Mouse (Mus musculus) MEL (cell line): ENCODE measurements around the gene Gsg1l2. TPM values are rescaled to one million over a fixed set of nuclear protein-coding genes. Genes with fewer than 3 reads are reported as not detected.

ENCODE experiments used
- DNase-seq: peaks from one replicate; pipeline ENCODE4 v3.0.0; 2011; ENCODE audit warnings: low read depth, low spot score
- H3K27ac ChIP-seq: 2 replicates; pipeline ENCODE4 v1.5.1; 2012; ENCODE audit warnings: low read depth, mild to moderate bottlenecking, control low read depth, low read length, moderate library complexity; ENCODE audit not compliant: control insufficient read depth
- H3K27me3 ChIP-seq, 2 experiments: fragments of 150-350 bp in 1 of 2; sonication (generic) in 1 of 2; 2 replicates each; pipeline ENCODE4 v1.6.1; 2012; ENCODE audit warnings: low read length in 2 of 2, mild to moderate bottlenecking in 2 of 2, improper control_type of control experiment in 1 of 2, moderate library complexity in 1 of 2; ENCODE audit not compliant: insufficient read depth in 2 of 2, control insufficient read depth in 1 of 2
- H3K36me3 ChIP-seq, 2 experiments: 2 replicates each; pipeline ENCODE4 v1.6.1; 2012 to 2014; ENCODE audit warnings: low read length in 2 of 2, improper control_type of control experiment in 1 of 2, inconsistent platforms in 1 of 2, mild to moderate bottlenecking in 1 of 2; ENCODE audit not compliant: insufficient read depth in 2 of 2, control insufficient read depth in 1 of 2
- H3K4me1 ChIP-seq, 2 experiments: fragments of 150-350 bp in 1 of 2; sonication (generic) in 1 of 2; 2 replicates each; pipeline ENCODE4 v1.6.1; 2012; ENCODE audit warnings: low read length in 2 of 2, improper control_type of control experiment in 1 of 2, mild to moderate bottlenecking in 1 of 2; ENCODE audit not compliant: insufficient read depth in 2 of 2, control insufficient read depth in 1 of 2
- H3K4me3 ChIP-seq, 2 experiments: fragments of 150-350 bp in 1 of 2; sonication (generic) in 1 of 2; 2 replicates each; pipeline ENCODE4 v1.5.1; 2012; ENCODE audit warnings: low read depth in 2 of 2, low read length in 2 of 2, mild to moderate bottlenecking in 2 of 2, moderate library complexity in 2 of 2, control low read depth in 1 of 2, improper control_type of control experiment in 1 of 2; ENCODE audit not compliant: control insufficient read depth in 1 of 2, insufficient read depth in 1 of 2
- H3K79me2 ChIP-seq: 2 replicates; pipeline ENCODE4 v1.6.1; 2012; ENCODE audit warnings: mild to moderate bottlenecking, low read length, moderate library complexity; ENCODE audit not compliant: control insufficient read depth, poor library complexity, insufficient read depth
- H3K9ac ChIP-seq: 2 replicates; pipeline ENCODE4 v1.6.1; 2012; ENCODE audit warnings: low read depth, mild to moderate bottlenecking, control low read depth, low read length, moderate library complexity; ENCODE audit not compliant: control insufficient read depth, poor library complexity, severe bottlenecking
- H3K9me3 ChIP-seq: fragments of 150-350 bp; sonication (generic); replicated peaks from 2 replicates; pipeline ENCODE4 v1.6.1; 2012; ENCODE audit warnings: mild to moderate bottlenecking, low read length, improper control_type of control experiment, moderate library complexity; ENCODE audit not compliant: insufficient read depth
- POLR2AphosphoS5 ChIP-seq: IDR thresholded peaks from 2 replicates; pipeline ENCODE4 v1.6.1; 2012; ENCODE audit warnings: low read depth, borderline replicate concordance, mild to moderate bottlenecking, inconsistent platforms, low read length, moderate library complexity, mixed read lengths
- RCOR1 ChIP-seq: IDR thresholded peaks from 2 replicates; pipeline ENCODE4 v1.6.1; 2012; ENCODE audit warnings: low read depth, mild to moderate bottlenecking, inconsistent platforms, low read length, improper control_type of control experiment
- TCF12 ChIP-seq: IDR thresholded peaks from 2 replicates; pipeline ENCODE4 v1.6.1; 2014; ENCODE audit warnings: low read depth, mild to moderate bottlenecking, inconsistent platforms, low read length, improper control_type of control experiment, moderate library complexity
- USF2 ChIP-seq, 2 experiments: IDR thresholded peaks; 2 replicates each; pipeline ENCODE4 v1.6.1; 2011 to 2012; ENCODE audit warnings: improper control_type of control experiment in 2 of 2, low read length in 2 of 2, borderline replicate concordance in 1 of 2, inconsistent platforms in 1 of 2, low read depth in 1 of 2, mild to moderate bottlenecking in 1 of 2; ENCODE audit not compliant: insufficient read depth in 1 of 2
- polyA plus RNA-seq, 2 experiments: library from polyadenylated mRNA; stranded (reverse) in 1 of 2; unstranded in 1 of 2; fragments of >175 nt in 1 of 2; fragments of >200 nt in 1 of 2; gene quantifications; 2 replicates each; pipeline versions ENCODE4 v1.2.1 to v1.2.4; 2012; ENCODE audit warnings: low replicate concordance in 2 of 2, low read depth in 1 of 2; ENCODE audit not compliant: insufficient read length in 2 of 2, insufficient read depth in 1 of 2, missing spikeins in 1 of 2
- total RNA-seq: library from RNA; depleted of rRNA; stranded (reverse); fragments of 300-350 nt; gene quantifications from 2 replicates; pipeline ENCODE4 v1.2.3, GENCODE M21; 2012; rRNA removed

Gsg1l2 gene
- total and polyA plus RNA-seq, 3 experiments: not detected

DNA sequence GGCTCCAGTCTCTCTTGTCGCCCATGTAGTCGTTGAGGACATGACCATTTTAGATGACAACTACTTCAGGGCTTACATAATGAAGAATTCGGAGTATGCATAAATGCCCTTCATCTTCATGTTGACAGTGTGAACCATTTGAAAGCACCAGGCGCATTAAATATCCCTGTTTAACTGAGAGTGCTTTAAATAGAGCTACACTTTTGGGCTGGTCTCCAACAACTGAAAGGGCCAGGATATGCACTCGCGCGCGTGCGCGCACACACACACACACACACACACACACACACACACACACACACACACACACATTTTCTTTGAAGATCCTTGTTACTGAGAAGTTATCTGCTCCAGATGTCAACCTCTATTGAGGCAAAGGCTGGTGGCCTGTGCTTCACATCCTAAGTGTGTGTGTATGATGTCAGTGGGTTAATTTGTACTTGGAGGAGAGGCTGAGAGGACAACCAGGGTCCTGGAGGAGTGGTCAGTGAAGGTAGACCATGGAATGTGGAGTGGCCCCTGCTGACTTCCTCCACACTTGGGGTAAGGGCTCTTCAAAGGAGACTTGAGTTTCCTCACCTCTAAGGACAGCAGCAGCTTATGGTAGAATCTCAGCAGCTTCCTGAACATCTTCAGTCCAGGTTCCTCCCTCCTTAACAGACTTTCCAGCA, 61.1 kb downstream of the Gsg1l2 start:
- Histone ChIP-seq H3K4me1 (no peaks in the 10 kb centered on the region), H3K36me3 (no peaks in the 10 kb centered on the region), H3K27me3 (no peaks in the 10 kb centered on the region), H3K4me3 (no peak overlapping the region), H3K9me3 (no peaks in the 10 kb centered on the region), H3K9ac (no peak overlapping the region), H3K27ac (no peak overlapping the region), H3K79me2 (no peaks in the 10 kb centered on the region)
- DNase-seq: no peak
- TF ChIP-seq RCOR1 (no peak), TCF12 (no peak), USF2 (IDR thresholded peaks at IDR 0.05; ENCODE audit: borderline replicate concordance in 1 of 2, insufficient read depth in 1 of 2, low read depth in 1 of 2, low read length in 2 of 2) (no peak), POLR2AphosphoS5 (no peak)

Other genes with a start within 250 kb of the Gsg1l2 start
- gene Rcvrn, start 79.3 kb upstream of the Gsg1l2 start, total RNA-seq: not detected in 2 replicates
- gene Rcvrn, start 79.3 kb upstream of the Gsg1l2 start, polyA plus RNA-seq: not detected
- gene Glp2r, start 3.5 kb upstream of the Gsg1l2 start, total RNA-seq: not detected in 2 replicates
- not detected for gene Glp2r, start 3.5 kb upstream of the Gsg1l2 start, polyA plus RNA-seq
- gene Dhrs7c, start 23.6 kb downstream of the Gsg1l2 start, total RNA-seq: not detected in 2 replicates
- gene Dhrs7c, start 23.6 kb downstream of the Gsg1l2 start, polyA plus RNA-seq: not detected
- not detected in 2 replicates for gene Usp43, start 147.5 kb downstream of the Gsg1l2 start, total RNA-seq
- gene Usp43, start 147.5 kb downstream of the Gsg1l2 start, polyA plus RNA-seq: not detected
- gene Cfap52, start 191.0 kb downstream of the Gsg1l2 start, total RNA-seq: not detected in 2 replicates
- gene Cfap52, start 191.0 kb downstream of the Gsg1l2 start, polyA plus RNA-seq: not detected
- 23.6 and 30.9 TPM in 2 replicates for gene Stx8, start 191.6 kb downstream of the Gsg1l2 start, total RNA-seq
- gene Stx8, start 191.6 kb downstream of the Gsg1l2 start, polyA plus RNA-seq: 100 to 1,000 TPM in 1 of 2 experiments, 10 to 100 TPM in 1; 29.5 to 152 TPM